Mouse (Mus musculus): ENCODE measurements around the gene Slc35g2. TPM values are rescaled to one million over a fixed set of nuclear protein-coding genes. Genes with fewer than 3 reads are reported as not detected.

The Slc35g2 gene
- polyA plus RNA-seq (2015; fragmentation: Nextera tagmentation; extraction: Ambion mirVana): 6.7 and 8.4 TPM in 2 replicates

DNA sequence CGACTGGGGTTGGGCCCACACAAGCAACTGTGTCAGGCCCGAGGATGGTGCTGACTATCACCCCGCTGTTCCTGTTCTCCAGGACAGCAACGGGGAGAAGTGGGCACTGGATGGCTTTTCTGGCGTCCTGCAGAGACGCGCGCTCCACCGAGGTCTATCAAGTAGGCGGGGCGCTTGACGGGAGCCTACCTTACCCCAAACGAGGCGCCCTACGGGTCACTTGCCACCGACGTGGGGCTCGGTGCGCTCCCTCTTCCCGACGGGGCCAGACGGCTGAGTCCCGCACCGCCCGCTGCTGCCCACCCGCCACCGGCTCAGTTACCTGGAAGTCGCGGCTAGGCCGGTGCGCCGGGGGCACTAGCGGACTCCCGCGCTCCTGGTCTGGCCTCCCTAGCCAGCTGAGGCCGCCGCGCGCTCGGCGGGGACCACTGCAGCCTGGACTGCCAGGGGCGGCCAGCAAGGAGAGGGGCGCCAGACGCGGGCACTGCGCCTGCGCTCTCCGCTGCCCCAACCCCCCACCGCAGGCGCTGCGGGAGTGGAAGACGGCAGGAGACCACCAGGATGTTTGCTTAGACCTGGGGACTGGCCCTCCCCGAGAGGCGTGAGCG, at the start of gene Slc35g2:
Slc35g2 (minus strand) TSS at position 465 of the 608 bp plus-strand sequence.
- peak within 1 kb of the TSS; percentile 85 for H3K4me2 ChIP-seq (ENCODE audit: low read length)
- no peak within 1 kb of the TSS for H3K27ac ChIP-seq (ENCODE audit: low read length)
- peak; percentile 88 for ATAC-seq
- peaks cover 17% of the 10 kb centered on the region for H3K4me1 ChIP-seq (replicated peaks; ENCODE audit: control insufficient read depth, insufficient read depth, low read length)
- H3K27me3 ChIP-seq (replicated peaks; ENCODE audit: control insufficient read depth, insufficient read depth, low read length): peaks cover 2% of the 10 kb centered on the region
- H3K9ac ChIP-seq (replicated peaks; ENCODE audit: low read depth, low read length): peak within 1 kb of the TSS; percentile 75
- H3K9me3 ChIP-seq (ENCODE audit: control insufficient read depth, low read length): no peaks in the 10 kb centered on the region
- H3K36me3 ChIP-seq (ENCODE audit: control insufficient read depth, insufficient read depth): no peaks in the 10 kb centered on the region
- peak within 1 kb of the TSS; percentile 76 for H3K4me3 ChIP-seq (replicated peaks; ENCODE audit: low read length)
- under 1% methylated on average over 52 of the region's 55 CpGs for WGBS

DNA sequence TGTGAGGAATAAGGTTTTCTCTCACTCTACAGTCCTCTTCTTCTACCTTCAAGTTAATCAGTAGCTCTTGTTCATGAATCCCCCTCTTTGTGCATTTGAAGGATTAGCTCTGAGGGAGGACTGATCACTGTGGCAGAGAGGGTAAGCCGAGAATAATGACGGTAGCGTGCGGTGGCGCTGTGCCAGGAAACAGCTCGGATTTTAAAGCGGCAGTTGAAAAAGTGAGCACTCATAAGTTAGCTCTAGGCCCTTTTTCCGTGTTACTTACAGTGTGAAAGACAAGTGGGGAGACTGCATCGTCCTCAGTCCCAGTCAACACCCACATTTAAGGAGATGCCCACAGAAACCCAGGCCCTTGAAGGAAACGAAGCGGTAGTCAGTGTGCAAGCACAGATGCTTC, 46.1 kb upstream of the Slc35g2 start:
- H3K4me3 ChIP-seq (replicated peaks; ENCODE audit: low read length): no peak overlapping the region
- H3K9me3 ChIP-seq (ENCODE audit: control insufficient read depth, low read length): no peaks in the 10 kb centered on the region
- 5% methylated on average over 11 of the region's 11 CpGs for WGBS
- H3K27me3 ChIP-seq (replicated peaks; ENCODE audit: control insufficient read depth, insufficient read depth, low read length): no peaks in the 10 kb centered on the region
- H3K9ac ChIP-seq (replicated peaks; ENCODE audit: low read depth, low read length): no peak overlapping the region
- H3K27ac ChIP-seq (ENCODE audit: low read length): no peak overlapping the region
- ATAC-seq: peak; percentile 62
- peak overlapping the region; percentile 29 for H3K4me2 ChIP-seq (ENCODE audit: low read length)
- H3K4me1 ChIP-seq (replicated peaks; ENCODE audit: control insufficient read depth, insufficient read depth, low read length): peaks cover 8% of the 10 kb centered on the region
- no peaks in the 10 kb centered on the region for H3K36me3 ChIP-seq (ENCODE audit: control insufficient read depth, insufficient read depth)

DNA sequence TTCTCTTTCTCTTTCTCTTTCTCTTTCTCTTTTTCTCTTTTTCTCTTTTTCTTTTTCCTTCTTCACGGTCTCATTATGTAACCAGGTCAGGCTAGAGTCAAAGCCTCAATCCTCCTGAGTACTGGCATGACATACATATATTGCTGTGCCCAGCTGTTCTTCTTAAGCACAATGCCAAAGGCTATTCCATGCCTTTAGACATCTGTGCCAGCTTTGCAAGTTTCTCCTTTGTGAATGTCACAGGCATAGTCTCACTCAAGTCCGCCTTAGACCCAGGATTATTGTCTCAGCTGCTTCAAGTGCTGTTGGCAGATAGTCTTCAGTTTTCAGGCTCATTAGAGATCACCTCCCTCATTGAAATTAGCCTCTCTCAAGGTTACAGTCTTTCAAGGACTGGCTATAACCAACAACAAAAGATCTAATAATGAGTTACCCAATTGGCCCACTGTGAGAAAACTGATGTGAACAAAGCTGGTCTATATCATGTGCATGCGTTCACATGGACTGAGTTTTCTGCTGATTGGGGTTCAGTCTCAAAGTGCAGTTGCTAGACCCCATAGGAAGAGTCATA, 42.7 kb upstream of the Slc35g2 start:
- H3K9me3 ChIP-seq (ENCODE audit: control insufficient read depth, low read length): no peaks in the 10 kb centered on the region
- H3K4me2 ChIP-seq (ENCODE audit: low read length): no peak overlapping the region
- H3K27ac ChIP-seq (ENCODE audit: low read length): no peak overlapping the region
- no peaks in the 10 kb centered on the region; the same call in 1 of the 2 replicates for H3K27me3 ChIP-seq (replicated peaks; ENCODE audit: control insufficient read depth, insufficient read depth, low read length)
- no peak overlapping the region for H3K4me3 ChIP-seq (replicated peaks; ENCODE audit: low read length)
- ATAC-seq: no peak
- H3K4me1 ChIP-seq (replicated peaks; ENCODE audit: control insufficient read depth, insufficient read depth, low read length): peaks cover 8% of the 10 kb centered on the region
- WGBS: 30% methylated on average over 3 of the region's 3 CpGs
- H3K36me3 ChIP-seq (ENCODE audit: control insufficient read depth, insufficient read depth): no peaks in the 10 kb centered on the region
- no peak overlapping the region for H3K9ac ChIP-seq (replicated peaks; ENCODE audit: low read depth, low read length)

DNA sequence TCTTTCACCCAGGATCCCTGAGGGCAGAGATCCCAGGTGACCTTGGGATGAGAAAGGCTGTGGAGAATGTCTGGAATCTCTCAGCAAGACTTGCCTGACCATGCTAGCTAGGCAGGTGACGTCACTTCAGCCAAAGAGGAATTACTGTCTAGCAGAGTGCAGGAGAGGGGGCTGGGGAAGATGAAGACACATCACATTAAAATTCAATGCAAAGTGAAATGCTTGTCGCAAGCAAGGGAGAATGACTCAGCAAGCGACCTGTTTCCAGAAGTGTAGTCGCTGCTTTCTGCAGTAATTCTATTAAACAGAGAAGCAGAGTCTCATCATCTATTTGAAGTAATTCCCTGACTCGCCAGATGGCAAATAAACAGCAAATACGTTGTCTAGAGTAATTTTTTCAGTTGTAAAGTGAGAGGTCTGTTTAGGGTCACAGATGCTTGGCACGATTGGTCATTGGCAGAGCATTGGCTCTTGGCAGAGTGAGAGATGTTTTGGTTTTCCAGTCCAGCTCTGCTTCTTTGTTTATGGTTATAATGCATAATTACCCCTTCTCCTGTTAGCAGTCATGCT, 35.2 kb upstream of the Slc35g2 start:
- Histone ChIP-seq H3K4me1 (replicated peaks; ENCODE audit: control insufficient read depth, insufficient read depth, low read length) (peaks cover 6% of the 10 kb centered on the region; the same call in 1 of the 2 replicates), H3K9me3 (ENCODE audit: control insufficient read depth, low read length) (no peaks in the 10 kb centered on the region), H3K9ac (replicated peaks; ENCODE audit: low read depth, low read length) (no peak overlapping the region), H3K27me3 (replicated peaks; ENCODE audit: control insufficient read depth, insufficient read depth, low read length) (no peaks in the 10 kb centered on the region; the same call in 1 of the 2 replicates), H3K27ac (ENCODE audit: low read length) (no peak overlapping the region), H3K4me2 (ENCODE audit: low read length) (no peak overlapping the region), H3K36me3 (ENCODE audit: control insufficient read depth, insufficient read depth) (no peaks in the 10 kb centered on the region), H3K4me3 (replicated peaks; ENCODE audit: low read length) (no peak overlapping the region)
- 28% methylated on average over 7 of the region's 7 CpGs for WGBS
- ATAC-seq: peak; percentile 72

DNA sequence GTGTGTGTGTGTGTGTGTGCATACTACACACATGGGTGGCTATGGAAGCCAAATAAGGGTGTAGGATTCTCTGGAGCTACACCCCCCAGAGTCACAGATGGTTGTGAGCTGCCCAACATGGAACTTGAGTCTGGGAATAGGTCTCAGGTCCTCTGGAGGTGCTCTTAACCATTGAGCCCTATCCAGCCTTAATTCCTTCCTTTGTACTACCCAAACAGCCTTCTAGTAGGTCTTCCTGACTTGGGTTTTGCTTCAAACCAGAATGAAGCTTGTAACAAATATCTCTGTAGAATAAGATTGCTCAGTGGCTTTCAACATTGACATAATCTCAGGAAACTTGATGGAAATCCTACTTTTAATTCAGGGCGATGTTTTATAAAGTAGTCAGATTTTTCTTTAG, 34.6 kb upstream of the Slc35g2 start:
- 96% methylated on average over 1 of the region's 1 CpGs for WGBS
- Histone ChIP-seq H3K27me3 (replicated peaks; ENCODE audit: control insufficient read depth, insufficient read depth, low read length) (no peaks in the 10 kb centered on the region; the same call in 1 of the 2 replicates), H3K9me3 (ENCODE audit: control insufficient read depth, low read length) (no peaks in the 10 kb centered on the region), H3K27ac (ENCODE audit: low read length) (no peak overlapping the region), H3K4me2 (ENCODE audit: low read length) (no peak overlapping the region), H3K9ac (replicated peaks; ENCODE audit: low read depth, low read length) (no peak overlapping the region), H3K4me3 (replicated peaks; ENCODE audit: low read length) (no peak overlapping the region), H3K4me1 (replicated peaks; ENCODE audit: control insufficient read depth, insufficient read depth, low read length) (peaks cover 6% of the 10 kb centered on the region; the same call in 1 of the 2 replicates), H3K36me3 (ENCODE audit: control insufficient read depth, insufficient read depth) (no peaks in the 10 kb centered on the region)
- ATAC-seq: no peak

DNA sequence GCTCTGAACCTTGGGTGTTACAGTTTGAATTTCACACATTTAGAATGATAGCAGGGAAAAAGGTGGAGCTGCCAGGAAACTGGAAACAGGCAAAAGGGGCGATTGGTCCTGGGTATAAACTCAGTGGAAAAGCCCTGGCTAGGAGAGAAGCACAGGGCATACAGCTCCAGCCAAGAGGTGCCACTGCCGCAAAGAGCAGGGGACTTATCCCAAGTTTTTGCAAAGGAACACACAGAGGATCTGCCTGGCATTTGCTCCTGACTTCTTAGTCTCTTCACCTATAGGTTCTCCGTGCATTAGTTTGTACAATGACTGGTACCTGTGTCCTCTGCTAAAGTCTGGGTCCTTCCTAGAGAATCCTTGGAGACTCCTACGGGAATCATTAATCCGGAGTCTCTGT, 32.3 kb upstream of the Slc35g2 start:
- peaks cover 8% of the 10 kb centered on the region; the same call in 1 of the 2 replicates for H3K4me1 ChIP-seq (replicated peaks; ENCODE audit: control insufficient read depth, insufficient read depth, low read length)
- no peak overlapping the region for H3K27ac ChIP-seq (ENCODE audit: low read length)
- H3K4me2 ChIP-seq (ENCODE audit: low read length): no peak overlapping the region
- H3K36me3 ChIP-seq (ENCODE audit: control insufficient read depth, insufficient read depth): no peaks in the 10 kb centered on the region
- H3K4me3 ChIP-seq (replicated peaks; ENCODE audit: low read length): no peak overlapping the region
- no peaks in the 10 kb centered on the region for H3K9me3 ChIP-seq (ENCODE audit: control insufficient read depth, low read length)
- ATAC-seq: no peak
- WGBS: 53% methylated on average over 5 of the region's 5 CpGs
- no peaks in the 10 kb centered on the region for H3K27me3 ChIP-seq (replicated peaks; ENCODE audit: control insufficient read depth, insufficient read depth, low read length)
- H3K9ac ChIP-seq (replicated peaks; ENCODE audit: low read depth, low read length): no peak overlapping the region

DNA sequence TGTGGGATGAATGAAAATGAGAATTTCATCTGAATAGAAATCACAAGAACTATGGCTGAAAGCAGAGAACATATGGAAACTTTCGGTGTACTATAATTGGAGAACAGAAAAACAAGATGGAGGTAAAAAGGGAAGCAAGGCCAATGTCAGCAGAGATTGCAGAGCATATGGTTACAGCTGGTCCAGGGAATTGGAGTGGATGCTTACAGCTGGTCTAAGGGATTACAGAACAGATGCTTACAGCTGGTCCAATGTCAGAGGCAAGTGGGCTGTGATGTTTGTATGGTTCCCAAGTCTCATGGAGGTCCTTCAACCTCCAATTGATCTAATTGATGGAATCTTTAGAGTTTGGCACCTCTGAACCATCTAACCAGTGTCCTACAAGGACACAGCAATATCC, 31.2 kb upstream of the Slc35g2 start:
- Histone ChIP-seq H3K4me2 (ENCODE audit: low read length) (no peak overlapping the region), H3K4me3 (replicated peaks; ENCODE audit: low read length) (no peak overlapping the region), H3K27me3 (replicated peaks; ENCODE audit: control insufficient read depth, insufficient read depth, low read length) (no peaks in the 10 kb centered on the region), H3K9ac (replicated peaks; ENCODE audit: low read depth, low read length) (no peak overlapping the region), H3K4me1 (replicated peaks; ENCODE audit: control insufficient read depth, insufficient read depth, low read length) (peaks cover 8% of the 10 kb centered on the region; the same call in 1 of the 2 replicates), H3K9me3 (ENCODE audit: control insufficient read depth, low read length) (no peaks in the 10 kb centered on the region), H3K36me3 (ENCODE audit: control insufficient read depth, insufficient read depth) (no peaks in the 10 kb centered on the region), H3K27ac (ENCODE audit: low read length) (no peak overlapping the region)
- no peak for ATAC-seq
- WGBS: 90% methylated on average over 1 of the region's 1 CpGs

DNA sequence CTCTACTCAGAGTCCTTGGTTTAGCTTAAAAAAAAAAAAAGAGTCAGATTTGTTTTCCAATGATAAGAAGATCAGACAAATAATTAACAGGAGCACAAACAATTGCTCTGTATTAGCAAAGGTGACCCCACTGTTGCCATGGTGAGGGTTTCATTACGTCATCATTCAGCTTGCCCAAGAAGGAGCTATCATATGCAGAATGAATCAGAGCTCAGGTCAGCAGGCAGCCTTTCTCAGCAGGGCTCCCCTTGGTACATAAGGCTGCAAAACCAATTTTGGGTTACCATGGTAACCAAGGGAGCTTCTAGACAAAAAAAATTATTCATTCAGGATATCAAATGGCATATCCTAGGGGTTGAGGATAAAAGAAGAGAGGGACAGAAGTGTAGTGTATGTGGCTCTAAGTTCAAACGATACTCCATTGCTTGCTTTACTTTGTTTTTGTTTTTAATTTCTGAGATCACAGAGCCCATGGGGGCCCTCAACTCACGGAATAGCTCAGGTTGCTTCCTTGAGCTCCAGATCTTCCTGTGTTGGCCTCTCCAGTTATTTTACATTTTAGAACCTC, 29.0 kb upstream of the Slc35g2 start:
- no peak overlapping the region for H3K4me3 ChIP-seq (replicated peaks; ENCODE audit: low read length)
- no peak overlapping the region for H3K27ac ChIP-seq (ENCODE audit: low read length)
- WGBS: 13% methylated on average over 3 of the region's 3 CpGs
- H3K27me3 ChIP-seq (replicated peaks; ENCODE audit: control insufficient read depth, insufficient read depth, low read length): no peaks in the 10 kb centered on the region
- H3K4me2 ChIP-seq (ENCODE audit: low read length): no peak overlapping the region
- no peak for ATAC-seq
- 0 out of 2 replicates have a peak, but pooled peaks cover 2% of the 10 kb centered on the region for H3K4me1 ChIP-seq (replicated peaks; ENCODE audit: control insufficient read depth, insufficient read depth, low read length)
- H3K36me3 ChIP-seq (ENCODE audit: control insufficient read depth, insufficient read depth): no peaks in the 10 kb centered on the region
- H3K9ac ChIP-seq (replicated peaks; ENCODE audit: low read depth, low read length): no peak overlapping the region
- peaks cover 2% of the 10 kb centered on the region; the same call in 1 of the 2 replicates for H3K9me3 ChIP-seq (ENCODE audit: control insufficient read depth, low read length)

DNA sequence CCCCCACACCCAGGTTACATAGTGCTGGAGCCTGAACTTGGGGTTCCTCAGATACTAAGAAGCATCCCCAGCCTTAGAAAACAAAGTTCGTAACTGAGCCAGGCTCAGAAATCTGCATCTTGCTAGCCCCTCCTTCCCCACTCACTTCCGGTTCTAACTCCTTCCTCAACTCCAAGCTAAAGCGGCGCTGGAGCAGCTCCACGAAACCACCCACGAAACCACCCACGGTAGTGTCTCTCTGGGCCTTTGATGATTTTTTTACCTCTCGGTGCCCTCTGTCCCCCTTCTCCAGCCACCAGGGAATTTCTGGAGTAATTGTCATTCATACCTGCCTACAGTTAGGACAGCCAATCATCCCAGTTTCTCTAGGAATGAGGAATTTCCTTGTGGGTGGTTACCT, 26.7 kb upstream of the Slc35g2 start, which contains the start of gene Stag1:
Stag1 (plus strand) TSS at position 253 of the 400 bp plus-strand sequence.
- Histone ChIP-seq H3K4me3 (replicated peaks; ENCODE audit: low read length) (no peak within 1 kb of the TSS), H3K36me3 (ENCODE audit: control insufficient read depth, insufficient read depth) (no peaks in the 10 kb centered on the region)

More for the DNA sequence above, 26.7 kb upstream of the Slc35g2 start, which contains the start of gene Stag1:
- peaks cover 3% of the 10 kb centered on the region; the same call in 1 of the 2 replicates for H3K9me3 ChIP-seq (ENCODE audit: control insufficient read depth, low read length)
- no peak within 1 kb of the TSS for H3K27ac ChIP-seq (ENCODE audit: low read length)
- WGBS: 94% methylated on average over 8 of the region's 8 CpGs
- no peak for ATAC-seq
- no peak within 1 kb of the TSS for H3K4me2 ChIP-seq (ENCODE audit: low read length)
- no peaks in the 10 kb centered on the region for H3K27me3 ChIP-seq (replicated peaks; ENCODE audit: control insufficient read depth, insufficient read depth, low read length)
- H3K9ac ChIP-seq (replicated peaks; ENCODE audit: low read depth, low read length): no peak within 1 kb of the TSS
- 0 out of 2 replicates have a peak, but pooled peaks cover 2% of the 10 kb centered on the region for H3K4me1 ChIP-seq (replicated peaks; ENCODE audit: control insufficient read depth, insufficient read depth, low read length)
